Mouse (Mus musculus) monocyte, adult 2 months (primary cell): Measurements from ENCODE around the gene Hemk1.

Source experiments
- DNase-seq, 2 experiments: peaks; one replicate each; pipeline ENCODE4 v3.0.0; 2022; ENCODE audit warnings: low spot score in 2 of 2, low read depth in 1 of 2

Hemk1 gene

GRCm38 (mm10) chr9:107296041-107296440, 42.1 kb downstream of the Hemk1 start:
- DNase-seq, result no peak

- DNase-seq, result no peak
Measured at GRCm38 (mm10) chr9:107296016-107296040, 42.3 kb downstream of the Hemk1 start, which contains the start of gene Cish. Gene Cish, plus strand, starts transcription at chr9:107296026.

- no peak for DNase-seq
Measured at GRCm38 (mm10) chr9:107295616-107296015, 42.5 kb downstream of the Hemk1 start.

DNA sequence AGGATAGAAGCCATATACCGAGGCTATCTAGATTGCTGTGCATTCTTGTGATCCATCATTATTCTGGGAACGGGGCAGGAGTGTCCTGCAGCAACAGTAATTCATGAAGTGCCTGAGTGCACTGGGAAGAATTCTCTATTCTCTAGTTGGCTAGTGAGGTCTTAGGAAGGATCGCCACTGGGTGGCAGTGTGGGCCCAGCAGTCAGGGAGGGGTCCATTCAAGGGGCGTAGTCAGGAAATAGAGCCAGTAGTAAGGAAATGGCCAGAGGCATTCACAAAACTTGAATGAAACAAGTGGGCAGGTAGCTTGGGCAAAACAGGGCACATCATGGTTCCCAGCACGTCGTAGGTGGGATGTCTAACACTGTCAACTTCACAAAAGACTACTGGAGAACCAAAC, 43.9 kb downstream of the Hemk1 start:
- DNase-seq, result peak in 1 of 2 experiments; percentile 62

DNA sequence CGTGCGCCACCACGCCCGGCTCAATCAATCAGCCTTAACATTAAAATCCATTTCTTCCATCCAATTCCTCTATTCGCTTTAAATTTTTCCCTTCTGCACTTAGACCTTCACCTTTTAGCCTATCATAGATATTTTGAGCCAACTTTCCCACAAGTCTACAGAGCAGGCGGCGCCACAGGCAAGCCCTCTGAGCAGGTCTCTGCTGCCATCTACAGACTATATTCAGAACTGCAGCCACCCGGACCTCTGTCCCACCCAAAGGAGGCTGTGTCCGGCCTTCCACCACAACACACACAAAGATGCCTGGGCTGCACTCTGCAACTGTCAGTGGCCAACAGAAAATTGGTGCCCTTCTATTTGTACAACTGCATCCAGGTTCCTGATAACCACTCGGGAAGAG, 47.3 kb downstream of the Hemk1 start:
- DNase-seq, result peak; percentile 63 to 79

DNA sequence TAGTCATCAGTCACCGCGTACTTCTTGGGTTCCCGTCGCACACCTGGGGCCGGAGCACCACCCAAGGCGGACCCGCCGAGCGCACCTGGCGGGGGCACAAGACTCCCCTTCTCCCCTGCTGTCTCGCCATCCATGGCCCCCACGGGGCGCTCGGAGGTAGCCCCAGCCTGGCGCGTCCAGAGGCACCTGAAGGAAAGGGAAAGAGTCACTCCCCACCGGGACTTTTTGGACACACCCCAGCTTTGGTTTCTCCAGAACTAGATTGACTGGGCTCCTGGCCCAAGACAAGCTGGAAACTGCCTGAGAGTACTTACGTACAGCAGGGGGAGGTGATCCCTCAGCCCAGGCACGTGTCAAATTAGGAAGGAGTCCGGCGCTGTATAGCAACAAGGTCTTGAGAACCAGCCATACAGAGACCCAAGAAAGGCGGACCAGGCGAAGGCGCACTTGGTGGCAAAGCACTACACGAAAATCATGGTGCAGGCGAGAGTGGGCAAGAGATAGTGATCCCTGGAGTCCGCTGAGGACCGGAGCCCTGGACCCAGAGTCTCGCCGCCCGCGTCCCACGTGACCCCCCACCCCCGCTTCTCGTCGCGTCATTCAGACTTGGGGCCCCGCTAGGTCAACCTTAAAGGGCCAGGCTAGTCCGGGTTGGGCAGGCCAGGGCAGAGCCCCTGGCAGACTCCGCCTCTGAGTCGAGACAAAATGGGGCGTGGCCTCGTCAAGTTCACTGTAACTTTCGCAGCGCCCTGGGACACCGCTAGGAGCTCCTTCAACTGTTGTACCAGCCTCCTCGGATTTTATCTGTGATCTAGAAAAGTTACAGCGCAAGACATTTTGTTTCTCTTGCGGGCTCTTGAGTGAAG, 48.7 kb downstream of the Hemk1 start, which contains the start of gene Mapkapk3:
Mapkapk3 (minus strand) TSS at position 667 of the 866 bp plus-strand sequence.
- DNase-seq, result peak; percentile 84 to 90

GRCm38 (mm10) chr9:107288711-107289110, 49.4 kb downstream of the Hemk1 start:
- DNase-seq, result peak in 1 of 2 experiments; percentile 43

DNA sequence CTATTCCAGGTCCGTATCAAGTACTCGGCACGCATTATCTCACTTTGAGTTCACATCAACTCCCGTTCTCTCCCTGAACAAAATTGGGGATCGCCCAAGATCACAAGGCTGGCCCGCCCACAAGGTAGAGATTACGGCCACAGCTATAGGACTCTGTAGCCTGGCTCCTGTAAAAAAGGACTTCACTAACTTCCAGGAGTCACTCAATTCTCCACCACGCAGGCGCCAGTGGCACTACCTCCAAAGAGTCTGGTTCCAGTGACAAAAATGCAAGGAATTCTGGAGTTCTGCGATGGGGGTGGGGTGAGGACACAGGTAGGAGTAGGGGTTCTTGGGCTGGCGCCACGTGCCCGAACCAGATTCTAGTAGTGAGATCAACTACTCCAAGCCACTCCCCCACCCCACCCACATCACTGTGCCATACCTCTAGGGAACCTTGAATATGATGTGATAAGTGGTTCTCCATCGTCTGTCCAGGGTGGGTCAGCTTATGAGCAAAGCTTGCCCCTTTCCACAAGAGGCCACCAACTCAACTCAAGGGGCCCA, 50.0 kb downstream of the Hemk1 start:
- DNase-seq, result no peak

DNA sequence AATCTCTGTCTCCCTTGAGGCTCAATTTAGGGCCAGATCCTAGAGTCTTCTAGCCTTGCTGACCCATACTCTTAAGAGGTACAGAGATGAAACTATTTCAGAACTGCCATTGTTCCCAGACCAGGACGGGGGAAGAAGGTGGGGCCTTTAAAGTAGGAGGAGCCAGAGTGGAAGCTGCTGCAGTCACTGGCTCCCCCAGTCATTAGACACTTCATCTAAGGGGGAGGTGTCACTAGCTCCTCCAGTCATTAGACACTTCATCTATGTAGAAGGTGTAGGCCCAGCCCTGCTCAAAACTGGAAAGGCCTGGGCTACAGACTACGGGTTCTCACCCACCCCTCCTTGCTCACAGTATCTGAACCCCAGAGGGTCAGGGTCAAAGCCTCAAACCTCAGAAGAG, 50.9 kb downstream of the Hemk1 start:
- DNase-seq, result no peak

- no peak for DNase-seq
Measured at GRCm38 (mm10) chr9:107285009-107285408, 53.1 kb downstream of the Hemk1 start.

DNA sequence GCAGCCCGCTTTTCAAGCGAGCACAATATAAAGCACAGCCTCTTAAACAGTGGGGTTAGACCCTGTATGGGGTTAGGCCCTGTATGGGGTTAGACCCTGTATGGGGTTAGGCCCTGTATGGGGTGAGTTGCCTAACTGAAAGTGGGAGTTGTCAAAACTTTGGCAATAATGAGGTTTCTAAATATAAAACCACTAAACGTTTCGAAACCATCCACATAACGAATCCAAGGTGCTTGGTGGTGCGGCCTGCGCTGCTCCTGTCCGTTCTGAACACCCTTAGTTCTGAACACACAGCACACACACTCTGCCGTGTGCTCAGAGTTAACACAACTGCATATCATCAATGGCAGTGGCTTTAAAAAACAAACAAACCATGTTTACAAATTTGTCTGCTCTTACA, 55.2 kb downstream of the Hemk1 start:
- no peak for DNase-seq

GRCm38 (mm10) chr9:107281241-107281987, 56.7 kb downstream of the Hemk1 start:
- DNase-seq, result no peak

- peak in 1 of 2 experiments; percentile 37 for DNase-seq
Measured at GRCm38 (mm10) chr9:107280322-107281027, 57.7 kb downstream of the Hemk1 start.

- no peak for DNase-seq
Measured at GRCm38 (mm10) chr9:107279378-107280321, 58.5 kb downstream of the Hemk1 start.

- DNase-seq, result no peak
Measured at GRCm38 (mm10) chr9:107278527-107279377, 59.4 kb downstream of the Hemk1 start.

DNA sequence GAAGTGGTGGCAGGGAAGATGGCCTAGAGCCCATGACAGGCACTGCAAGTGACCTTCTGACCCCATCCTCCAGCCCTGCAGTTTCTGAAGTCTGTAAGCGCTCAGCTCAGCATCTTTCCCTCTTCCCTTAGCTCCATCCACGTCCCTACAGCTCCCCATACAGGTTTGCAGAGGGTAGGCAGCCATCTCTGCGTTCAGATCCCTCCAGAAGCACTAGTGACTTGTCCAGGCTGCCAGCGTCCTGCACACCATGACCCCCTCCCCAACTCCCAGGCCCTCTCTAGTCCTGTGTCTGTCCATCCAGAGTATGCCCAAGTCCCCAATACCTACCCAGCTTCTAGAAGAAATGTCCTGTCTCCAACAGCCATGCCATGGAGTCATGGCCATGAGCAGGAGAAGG, 60.0 kb downstream of the Hemk1 start:
- DNase-seq, result no peak

DNA sequence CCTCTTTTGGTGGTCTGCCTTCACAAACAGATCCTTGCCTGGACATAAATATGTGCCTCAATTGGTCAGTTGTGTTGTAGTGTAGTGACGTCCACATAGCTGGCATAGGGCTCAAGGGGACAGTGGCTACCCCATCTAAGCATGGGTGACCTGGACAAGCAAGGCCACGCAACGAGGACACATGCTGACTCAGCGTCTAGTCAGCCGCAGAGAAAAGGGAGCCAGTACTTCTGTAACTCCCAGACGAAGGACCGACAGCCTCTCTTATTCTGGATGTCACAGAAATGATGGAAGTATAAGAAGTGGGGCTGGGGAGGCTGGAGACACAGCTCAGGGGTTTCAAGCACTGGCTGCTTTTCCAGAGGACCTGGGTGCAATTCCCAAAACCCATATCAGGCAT, 60.5 kb downstream of the Hemk1 start:
- no peak for DNase-seq
